21 mouse cellular contexts compared by ENCODE assay signal in genomic region chr4:129908836-129909235, GRCm38 (mm10). TPM values are rescaled to one million over a fixed set of nuclear protein-coding genes. Genes with fewer than 3 reads are reported as not detected.
DNase-seq lines count a peak whose midpoint lies in the region; ATAC-seq lines count a peak whose summit lies in the region.
"Had no signal": no experiment of that assay in that cellular context is flagged by ENCODE, and none has a peak within 500 bp of the region (broad histone marks: within the 10 kb centered on the region; RNA-seq: fewer than 3 reads in every experiment).

No protein-coding gene starts in this region.

- H3K9ac ChIP-seq in intestine, embryonic 15.5 days, result no peak overlapping the region
- H3K9ac ChIP-seq in intestine, embryonic 16.5 days (ENCODE audit: low read depth, low read length), result no peak overlapping the region
- H3K9ac ChIP-seq in lung, embryonic 15.5 days, result no peak overlapping the region
- H3K9ac ChIP-seq: hindbrain, embryonic 13.5 days; liver, embryonic 13.5 days; midbrain, embryonic 12.5 days had no signal

- H3K27ac ChIP-seq in intestine, embryonic 15.5 days, result no peak overlapping the region
- no peak overlapping the region for H3K27ac ChIP-seq in intestine, embryonic 16.5 days (ENCODE audit: low read length)
- peak overlapping the region; percentile 1 for H3K27ac ChIP-seq in lung, embryonic 15.5 days
- H3K27ac ChIP-seq: hindbrain, embryonic 13.5 days; left cerebral cortex, adult 2 months; liver, embryonic 13.5 days; midbrain, embryonic 12.5 days; stomach, postnatal 0 days had no signal

- H3K4me3 ChIP-seq in intestine, embryonic 15.5 days (replicated peaks), result no peak overlapping the region
- H3K4me3 ChIP-seq in intestine, embryonic 16.5 days (ENCODE audit: low read length), result no peak overlapping the region
- H3K4me3 ChIP-seq in lung, embryonic 15.5 days, result no peak overlapping the region
- H3K4me3 ChIP-seq: hindbrain, embryonic 13.5 days; left cerebral cortex, adult 2 months; liver, embryonic 13.5 days; midbrain, embryonic 12.5 days had no signal

- no peak overlapping the region for H3K4me2 ChIP-seq in intestine, embryonic 15.5 days (replicated peaks)
- H3K4me2 ChIP-seq in intestine, embryonic 16.5 days (ENCODE audit: low read depth, low read length), result no peak overlapping the region
- no peak overlapping the region for H3K4me2 ChIP-seq in lung, embryonic 15.5 days
- H3K4me2 ChIP-seq: hindbrain, embryonic 13.5 days; liver, embryonic 13.5 days; midbrain, embryonic 12.5 days had no signal

- H3K9me3 ChIP-seq in intestine, embryonic 15.5 days, result no peaks in the 10 kb centered on the region
- H3K9me3 ChIP-seq in intestine, embryonic 16.5 days (ENCODE audit: control insufficient read depth, low read length), result no peaks in the 10 kb centered on the region
- H3K9me3 ChIP-seq in lung, embryonic 15.5 days, result no peaks in the 10 kb centered on the region
- H3K9me3 ChIP-seq: hindbrain, embryonic 13.5 days; liver, embryonic 13.5 days; midbrain, embryonic 12.5 days had no signal

- no peaks in the 10 kb centered on the region for H3K27me3 ChIP-seq in intestine, embryonic 15.5 days (replicated peaks)
- no peaks in the 10 kb centered on the region for H3K27me3 ChIP-seq in intestine, embryonic 16.5 days (replicated peaks; ENCODE audit: control insufficient read depth, insufficient read depth, low read length)
- no peaks in the 10 kb centered on the region for H3K27me3 ChIP-seq in lung, embryonic 15.5 days
- H3K27me3 ChIP-seq: hindbrain, embryonic 13.5 days; midbrain, embryonic 12.5 days; Patski had no signal

- 39% methylated on average over 3 of the region's 3 CpGs for WGBS in intestine, embryonic 15.5 days
- WGBS in intestine, embryonic 16.5 days, result 37% methylated on average over 3 of the region's 3 CpGs
- WGBS in lung, embryonic 15.5 days, result 45% methylated on average over 3 of the region's 3 CpGs

- intact Hi-C loops in left cerebral cortex, postnatal 36 days (cut with DNase I), result no loop called here

- H3K36me3 ChIP-seq in intestine, embryonic 15.5 days, result no peaks in the 10 kb centered on the region
- H3K36me3 ChIP-seq in intestine, embryonic 16.5 days (ENCODE audit: control insufficient read depth, insufficient read depth, low read length), result no peaks in the 10 kb centered on the region
- H3K36me3 ChIP-seq in lung, embryonic 15.5 days, result no peaks in the 10 kb centered on the region
- H3K36me3 ChIP-seq: hindbrain, embryonic 13.5 days; liver, embryonic 13.5 days; midbrain, embryonic 12.5 days had no signal

- DNase-seq in lung, postnatal 36 days, result no peak
- DNase-seq in Muller cell, postnatal 12 days (ENCODE audit: inconsistent ontology term), result peak; percentile 52
- peak; percentile 17 for DNase-seq in forelimb bud, embryonic 11.5 days (ENCODE audit: low read depth, low spot score)
- no peak for DNase-seq in left cerebral cortex, postnatal 36 days (ENCODE audit: low spot score in 2 of 2)
- DNase-seq: cerebellum, adult 2 months; heart, postnatal 10 days; layer of hippocampus, adult 9-11 months; liver, embryonic 13.5 days; retina, postnatal 1 day had no signal

- H3K4me1 ChIP-seq in intestine, embryonic 15.5 days (replicated peaks), result peaks cover 12% of the 10 kb centered on the region
- peaks cover 14% of the 10 kb centered on the region for H3K4me1 ChIP-seq in intestine, embryonic 16.5 days (ENCODE audit: control insufficient read depth, insufficient read depth, low read length)
- peaks cover 10% of the 10 kb centered on the region for H3K4me1 ChIP-seq in lung, embryonic 15.5 days

- 0 out of 2 replicates have a peak, but pooled peaks have one; percentile 17 for ATAC-seq in intestine, embryonic 15.5 days
- no peak for ATAC-seq in intestine, embryonic 16.5 days
- ATAC-seq in lung, embryonic 15.5 days (ENCODE audit: borderline replicate concordance, extremely low read depth, low FRiP score, low TSS enrichment), result no peak
- ATAC-seq: Patski had no signal

RNA-seq across cellular contexts. Expression of gene Spocd1, which starts 20.2 kb away (rescaled TPM):
- 0.09 TPM in 1 of 2 replicates, not detected in the other for polyA plus RNA-seq in intestine, embryonic 15.5 days (2015; fragmentation: Nextera tagmentation; extraction: Ambion mirVana)
- polyA plus RNA-seq in intestine, embryonic 16.5 days (2015; fragmentation: Nextera tagmentation; extraction: Ambion mirVana), result 0.04 TPM in 1 of 2 replicates, not detected in the other
- polyA plus RNA-seq in lung, embryonic 15.5 days (2015; fragmentation: Nextera tagmentation; extraction: Ambion mirVana), result 0.08 and 0.09 TPM in 2 replicates
- under 1 TPM; 0.22 to 0.48 TPM for total RNA-seq in left cerebral cortex, postnatal 36 days (2021)
- total RNA-seq: gastrocnemius, adult 8-10 months; monocyte, adult 5-6 weeks had no signal
- polyA plus RNA-seq: hindbrain, embryonic 13.5 days; limb, embryonic 11.5 days; liver, embryonic 13.5 days; midbrain, embryonic 12.5 days; neural tube, embryonic 11.5 days; stomach, postnatal 0 days had no signal

Comparison
In these comparisons a context has a peak if more than half of its experiments do, and no peak if none do; other contexts are left out.
1. DNase-seq: peak in Muller cell, postnatal 12 days (single experiment) and forelimb bud, embryonic 11.5 days (single experiment); none in lung, postnatal 36 days (single experiment) and left cerebral cortex, postnatal 36 days (0 of 2).